Mouse (Mus musculus) spleen, embryonic (tissue): ENCODE measurements around the gene Zfp217.

Experiments
- CTCF ChIA-PET: fragments of 350-600 bp; sonication (Branson Sonifier 250); formaldehyde crosslinking; loops from one replicate; lab custom pipeline; 2022; lab: Charles Lee

The Zfp217 gene

GRCm38 (mm10) chr2:170147661-170148153 lies at the start of gene Zfp217:
Zfp217 (minus strand) TSS chr2:170148103.
- CTCF ChIA-PET: interaction anchor here (0.6 to 1.1 kb wide), 3 partner anchors 8 to 182 kb away, joined by 3 to 6 read pairs (median 4); no protein-coding TSS in a partner anchor

- CTCF ChIA-PET: interaction anchor here (0.6 kb wide), 1 partner anchor 9 kb away, joined by 5 read pairs; no protein-coding TSS in a partner anchor
Observed at GRCm38 (mm10) chr2:170195542-170196089, 47.7 kb upstream of the Zfp217 start.

- CTCF ChIA-PET: no interaction called here
Observed at GRCm38 (mm10) chr2:170194845-170195244, 46.9 kb upstream of the Zfp217 start.

DNA sequence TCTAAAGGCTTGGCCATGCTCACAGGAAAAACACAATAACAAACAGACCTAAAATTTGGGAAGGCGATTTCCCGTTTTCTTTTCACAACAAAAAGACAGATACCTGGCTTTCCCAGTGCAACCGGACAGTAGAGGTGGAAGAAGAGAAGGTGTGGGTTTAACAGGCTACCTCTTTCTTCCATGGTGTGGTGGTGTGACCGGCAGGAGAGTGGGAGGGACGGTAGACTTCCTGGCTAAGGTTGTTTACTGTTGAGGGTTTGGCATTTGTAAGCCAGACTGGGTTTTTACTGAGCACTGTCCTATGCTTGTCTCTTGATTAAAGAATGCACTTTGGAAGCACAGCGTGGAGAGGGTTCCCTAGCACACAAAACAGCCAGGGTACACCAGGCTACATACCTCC lies 45.9 kb upstream of the Zfp217 start:
- CTCF ChIA-PET: interaction anchor here (0.7 kb wide), 1 partner anchor 27 kb away, joined by 4 read pairs; no protein-coding TSS in a partner anchor

DNA sequence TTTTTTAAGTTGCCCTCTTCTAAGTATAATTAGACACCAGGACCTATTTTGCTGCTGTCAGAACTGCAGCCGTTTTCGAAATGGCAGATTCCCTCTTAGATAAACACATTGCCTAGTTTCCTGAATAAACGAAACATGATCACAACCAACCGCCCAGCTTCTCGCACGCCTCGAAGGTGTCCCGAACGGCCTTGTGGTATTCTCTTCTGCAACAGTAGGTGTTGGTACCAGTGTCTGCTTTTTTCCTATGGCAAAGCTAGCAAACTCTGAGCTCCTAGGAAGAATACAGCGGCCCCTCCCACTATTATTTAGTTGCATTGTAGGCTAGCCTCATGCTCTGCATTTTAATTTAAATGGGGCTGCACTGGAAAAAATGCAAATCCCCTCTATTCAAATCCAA lies 45.3 kb upstream of the Zfp217 start:
- CTCF ChIA-PET: interaction anchor here (0.7 kb wide), 1 partner anchor 27 kb away, joined by 4 read pairs; no protein-coding TSS in a partner anchor

DNA sequence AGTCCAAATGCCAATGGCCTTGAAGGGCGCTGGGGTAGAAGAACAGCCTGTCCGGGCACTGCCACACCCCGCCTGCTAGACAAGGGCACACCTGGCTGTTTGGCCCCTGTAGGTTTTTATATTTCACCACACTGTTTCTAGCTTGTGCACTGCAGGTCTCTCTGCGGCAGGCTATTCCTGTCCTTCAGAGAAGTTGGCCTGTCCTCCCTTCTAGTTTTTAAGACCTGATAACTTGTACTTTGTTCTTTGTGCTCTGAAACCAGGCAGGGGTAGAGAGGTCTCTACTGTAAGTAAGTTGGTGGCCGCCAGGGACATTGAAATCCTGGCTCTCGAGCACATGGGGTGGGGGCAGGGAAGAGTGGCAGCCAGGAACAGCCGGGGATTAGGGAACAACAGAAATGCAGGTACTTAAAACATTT lies 44.8 kb upstream of the Zfp217 start:
- CTCF ChIA-PET: interaction anchor here (0.8 kb wide), 1 partner anchor 48 kb away, joined by 10 read pairs; no protein-coding TSS in a partner anchor

GRCm38 (mm10) chr2:170188721-170189120 lies 40.8 kb upstream of the Zfp217 start:
- CTCF ChIA-PET: no interaction called here

- CTCF ChIA-PET: interaction anchor here (0.6 kb wide), 1 partner anchor 11 kb away, joined by 3 read pairs; no protein-coding TSS in a partner anchor
Observed at GRCm38 (mm10) chr2:170185137-170185837, 37.4 kb upstream of the Zfp217 start.

- CTCF ChIA-PET: interaction anchor here (0.6 kb wide), 3 partner anchors 10 to 143 kb away, joined by 3 to 5 read pairs (median 4); no protein-coding TSS in a partner anchor
Observed at GRCm38 (mm10) chr2:170184175-170184983, 36.5 kb upstream of the Zfp217 start.

GRCm38 (mm10) chr2:170183851-170184174 lies 35.9 kb upstream of the Zfp217 start:
- CTCF ChIA-PET: interaction anchor here (0.6 kb wide), 3 partner anchors 23 to 144 kb away, joined by 3 to 5 read pairs (median 4); no protein-coding TSS in a partner anchor

- CTCF ChIA-PET: no interaction called here
Observed at GRCm38 (mm10) chr2:170181862-170182261, 34.0 kb upstream of the Zfp217 start.

- CTCF ChIA-PET: interaction anchor here (0.6 kb wide), 2 partner anchors 11 to 163 kb away, joined by 6 to 7 read pairs; no protein-coding TSS in a partner anchor
Observed at GRCm38 (mm10) chr2:170180769-170181168, 32.9 kb upstream of the Zfp217 start.

DNA sequence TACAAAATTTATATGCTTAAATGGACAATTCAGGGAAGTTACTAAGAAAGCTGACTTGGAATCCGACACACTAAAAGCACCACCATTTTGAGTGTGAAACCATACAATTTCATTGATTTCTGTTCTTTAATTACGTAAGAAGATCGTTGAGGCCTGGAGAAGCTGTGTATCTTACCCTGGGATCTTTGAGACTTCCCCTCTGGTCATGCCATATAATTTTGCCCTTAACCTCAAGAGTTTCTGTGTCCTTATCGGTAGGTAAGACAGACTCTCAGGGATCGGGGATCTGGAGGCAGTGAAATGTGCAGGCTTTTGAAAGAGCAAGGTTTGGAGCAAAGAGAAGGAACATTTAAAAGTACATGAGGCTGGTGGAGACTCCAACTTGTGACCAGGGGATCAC lies 31.4 kb upstream of the Zfp217 start:
- CTCF ChIA-PET: no interaction called here

DNA sequence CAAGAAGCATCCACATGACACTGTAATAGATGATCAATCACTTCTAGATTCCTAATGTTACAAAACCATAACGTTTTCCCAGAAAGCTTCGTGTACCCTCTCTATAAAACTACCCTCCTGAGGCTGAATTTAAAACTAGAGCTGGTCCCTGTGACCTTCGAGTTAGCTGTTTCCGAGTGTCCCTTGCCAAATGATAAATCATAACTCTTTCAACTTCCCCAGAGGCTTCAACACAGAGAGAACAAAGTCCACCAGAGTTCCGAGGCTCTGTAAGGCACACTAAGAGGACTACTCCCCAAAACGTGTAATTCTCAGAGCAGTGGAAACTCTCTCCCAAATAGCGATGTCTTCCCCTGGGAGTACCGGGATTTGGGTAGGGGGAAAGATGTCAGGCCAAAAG lies 29.4 kb upstream of the Zfp217 start:
- CTCF ChIA-PET: no interaction called here

DNA sequence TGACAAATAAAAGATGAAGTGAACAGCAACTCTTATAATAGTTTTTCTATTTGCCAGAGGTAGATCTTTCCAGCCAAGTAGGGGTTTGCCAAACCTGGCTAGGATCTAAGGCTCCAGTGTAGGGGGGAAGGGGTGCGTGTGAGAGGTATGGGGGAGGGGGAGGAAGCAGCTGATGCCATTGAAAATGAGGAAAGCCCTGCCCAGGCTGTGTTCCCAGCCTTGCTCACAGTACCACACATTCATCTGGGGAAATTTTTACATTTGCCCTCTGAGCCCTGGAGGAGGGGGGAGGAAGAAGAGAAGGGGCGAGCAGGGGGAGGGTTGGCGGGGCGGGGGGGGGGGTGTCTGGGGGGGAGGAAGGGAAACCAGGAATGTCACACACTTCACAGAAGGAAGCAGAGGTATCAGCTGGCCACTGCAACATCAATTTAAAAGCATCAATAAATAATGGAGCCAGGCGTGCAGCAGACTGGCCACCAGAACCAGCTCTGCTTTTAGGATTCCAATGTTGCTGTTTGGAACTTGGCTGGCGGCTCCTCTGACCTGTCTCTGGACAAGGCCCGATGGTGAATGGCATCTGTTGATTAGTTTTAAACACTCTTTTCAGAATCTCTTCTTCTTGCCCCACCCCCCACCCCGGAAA lies 28.5 kb upstream of the Zfp217 start:
- CTCF ChIA-PET: interaction anchor here (0.5 kb wide), 1 partner anchor 23 kb away, joined by 5 read pairs; no protein-coding TSS in a partner anchor

DNA sequence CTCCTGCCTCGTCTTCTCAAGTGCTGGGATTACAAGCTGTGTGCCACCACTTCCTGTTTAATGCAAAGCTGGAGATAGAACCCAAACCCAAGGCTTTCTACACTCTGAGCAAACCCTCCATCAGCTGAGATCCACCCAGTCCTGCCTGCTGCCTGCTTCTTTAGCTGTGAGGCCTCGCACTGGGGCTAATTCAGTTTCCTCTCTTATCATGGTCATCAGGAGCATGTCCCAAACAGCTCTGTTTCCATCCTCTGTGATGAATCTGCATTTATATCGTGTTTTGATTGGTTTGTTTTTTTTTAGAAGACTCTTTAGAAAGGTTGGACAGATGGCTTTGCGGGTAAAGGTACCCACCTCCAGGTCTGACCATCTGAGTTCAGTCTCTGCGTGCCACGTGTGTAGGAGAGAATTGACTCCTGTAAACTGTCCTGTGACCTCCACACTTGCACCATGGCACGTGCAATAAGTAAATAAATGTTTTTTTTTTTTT lies 27.8 kb upstream of the Zfp217 start:
- CTCF ChIA-PET: no interaction called here

DNA sequence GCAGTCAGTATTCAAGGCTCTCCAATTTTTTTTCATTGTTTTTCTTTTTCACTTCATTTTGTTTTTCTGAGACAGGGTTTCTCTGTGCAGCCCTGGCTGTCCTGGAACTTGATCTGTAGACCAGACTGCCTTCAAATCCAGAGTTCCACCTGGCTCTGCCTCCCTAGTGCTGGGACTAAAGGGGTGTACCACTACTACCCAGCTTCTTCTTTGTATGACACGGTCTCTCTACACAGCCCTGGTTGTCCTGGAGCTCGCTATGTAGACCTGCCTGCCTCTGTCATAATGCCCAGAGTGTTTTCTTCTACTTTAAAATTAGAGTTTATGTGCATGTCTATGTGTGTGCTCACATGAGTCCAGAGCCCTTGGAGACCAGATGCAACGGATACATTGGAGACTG lies 27.3 kb upstream of the Zfp217 start:
- CTCF ChIA-PET: no interaction called here

DNA sequence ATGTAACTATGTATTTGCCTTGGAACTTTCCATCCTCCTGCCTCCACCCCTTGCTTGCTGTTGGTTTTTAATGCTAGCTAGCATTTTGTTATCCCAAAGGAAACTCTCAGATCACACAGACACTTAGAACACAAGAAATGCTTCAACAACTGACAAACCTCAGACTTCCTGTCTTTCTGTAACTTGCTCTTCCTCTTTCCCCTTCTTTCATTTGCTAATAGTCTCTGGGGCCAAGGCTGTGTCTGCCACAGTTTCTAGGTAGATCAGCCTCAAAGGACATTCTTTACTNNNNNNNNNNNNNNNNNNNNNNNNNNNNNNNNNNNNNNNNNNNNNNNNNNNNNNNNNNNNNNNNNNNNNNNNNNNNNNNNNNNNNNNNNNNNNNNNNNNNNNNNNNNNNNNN lies 21.2 kb upstream of the Zfp217 start:
- CTCF ChIA-PET: no interaction called here

DNA sequence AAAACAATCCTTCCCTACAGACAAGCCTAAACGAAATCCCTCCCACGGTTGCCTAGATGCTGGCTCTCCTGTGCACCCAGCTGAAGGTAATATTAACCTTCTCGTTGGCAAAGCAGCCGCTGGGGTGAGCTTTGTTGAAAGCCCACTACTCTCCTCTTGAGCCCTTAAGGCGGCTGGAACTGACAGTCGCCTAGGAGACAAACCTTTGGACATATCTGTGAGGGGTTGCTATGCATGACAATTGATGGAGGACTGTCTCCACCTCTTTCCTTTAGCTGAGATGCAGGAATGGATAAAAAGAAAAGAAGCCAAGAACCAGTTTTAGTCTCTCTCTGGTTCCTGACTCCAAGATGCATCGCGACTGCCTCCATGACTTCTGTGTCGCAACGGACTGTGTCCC lies 17.7 kb upstream of the Zfp217 start:
- CTCF ChIA-PET: interaction anchor here (1.1 kb wide), 1 partner anchor 51 kb away, joined by 3 read pairs; no protein-coding TSS in a partner anchor

GRCm38 (mm10) chr2:170163671-170164462 lies 16.0 kb upstream of the Zfp217 start:
- CTCF ChIA-PET: interaction anchor here (0.5 to 0.7 kb wide), 2 partner anchors 37 to 77 kb away, joined by 3 to 6 read pairs; no protein-coding TSS in a partner anchor
